Mouse (Mus musculus) small intestine, adult 2 months (tissue): ENCODE measurements around the gene Dnlz.

Experiments
- CTCF ChIP-seq: fragments of 200-500 bp; IDR thresholded peaks from 2 replicates; pipeline ENCODE4 v1.5.1; 2012; ENCODE audit warnings: low read depth, mild to moderate bottlenecking, control low read depth, inconsistent platforms, low read length, moderate library complexity, mixed read lengths; ENCODE audit not compliant: insufficient replicate concordance, insufficient read length; ENCODE audit errors: extremely low read depth
- POLR2A ChIP-seq: fragments of 200-500 bp; IDR thresholded peaks from 2 replicates; pipeline ENCODE4 v1.6.1; 2012; ENCODE audit warnings: low read depth, mild to moderate bottlenecking, control low read depth, inconsistent platforms, low read length, moderate library complexity

DNA sequence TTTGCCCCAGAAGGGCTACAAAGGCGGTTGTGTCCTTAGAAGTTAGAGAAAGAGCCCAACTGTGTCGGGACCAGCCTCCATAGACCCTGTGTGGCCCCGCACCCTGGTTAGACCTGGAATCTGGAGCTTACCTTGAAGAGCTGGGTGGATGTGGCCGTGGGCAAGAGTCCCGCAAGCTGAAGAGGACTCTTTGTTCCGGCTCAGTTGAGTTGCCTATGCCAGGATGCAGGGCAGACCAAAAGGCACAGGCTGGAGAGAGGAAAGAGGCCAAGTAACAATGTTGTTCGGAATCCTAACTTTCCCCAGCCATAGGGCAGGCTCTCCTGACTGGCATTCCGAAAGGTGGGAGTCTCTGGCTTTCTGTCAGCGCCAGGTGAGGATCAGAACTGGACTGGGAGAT is 32.8 kb downstream of the Dnlz start:
- TF ChIP-seq CTCF = no peak
- no peak for TF ChIP-seq POLR2A
